Comparison of ENCODE assay signal across 7 mouse cellular contexts in the genomic region with DNA sequence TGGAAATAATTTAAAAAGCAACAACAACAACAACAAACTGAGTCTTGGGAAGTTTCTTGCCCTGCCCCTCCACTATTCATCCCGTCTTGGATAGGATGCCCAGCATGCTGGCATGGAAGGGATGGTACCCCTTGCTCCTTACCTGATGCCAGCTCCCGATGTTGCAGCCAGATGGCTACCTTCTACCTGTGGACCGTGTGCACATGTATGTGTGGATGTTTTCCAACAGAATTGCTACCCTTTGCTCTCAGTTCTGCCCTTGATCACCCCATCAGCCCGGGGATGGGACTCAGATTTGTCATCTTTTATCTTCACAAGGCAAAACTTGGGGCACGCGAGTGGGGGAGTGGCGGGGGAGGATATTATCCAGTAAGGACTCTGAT. TPM values are rescaled to one million over a fixed set of nuclear protein-coding genes. Genes with fewer than 3 reads are reported as not detected.
DNase-seq lines count a peak whose midpoint lies in the region; ATAC-seq and TF ChIP-seq lines count a peak whose summit lies in the region.

No protein-coding gene starts in this region.

- H3K4me2 ChIP-seq in lung, embryonic 15.5 days, result peak overlapping the region; percentile 95
- H3K4me2 ChIP-seq in forebrain, embryonic 12.5 days, result peak overlapping the region; percentile 93
- peak overlapping the region; percentile 77 for H3K4me2 ChIP-seq in limb, embryonic 11.5 days (ENCODE audit: low read depth, severe bottlenecking)

- no peaks in the 10 kb centered on the region for H3K9me3 ChIP-seq in lung, embryonic 15.5 days
- no peaks in the 10 kb centered on the region for H3K9me3 ChIP-seq in forebrain, embryonic 12.5 days
- no peaks in the 10 kb centered on the region for H3K9me3 ChIP-seq in limb, embryonic 11.5 days (ENCODE audit: control insufficient read depth, low read length)

- H3K36me3 ChIP-seq in lung, embryonic 15.5 days, result no peaks in the 10 kb centered on the region
- H3K36me3 ChIP-seq in forebrain, embryonic 12.5 days (replicated peaks), result no peaks in the 10 kb centered on the region
- H3K36me3 ChIP-seq in limb, embryonic 11.5 days (ENCODE audit: control insufficient read depth, insufficient read depth, low read length), result no peaks in the 10 kb centered on the region
- no peaks in the 10 kb centered on the region for H3K36me3 ChIP-seq in small intestine, adult 2 months (ENCODE audit: control insufficient read depth, insufficient read depth, low read length)

- peaks cover 93% of the 10 kb centered on the region for H3K4me1 ChIP-seq in lung, embryonic 15.5 days
- H3K4me1 ChIP-seq in forebrain, embryonic 12.5 days, result peaks cover 76% of the 10 kb centered on the region
- peaks cover 67% of the 10 kb centered on the region for H3K4me1 ChIP-seq in limb, embryonic 11.5 days (ENCODE audit: control insufficient read depth, insufficient read depth, low read length)
- peaks cover 60% of the 10 kb centered on the region for H3K4me1 ChIP-seq in small intestine, adult 2 months (ENCODE audit: control insufficient read depth, insufficient read depth, insufficient read length, low read length)

- H3K27ac ChIP-seq in lung, embryonic 15.5 days, result peak overlapping the region; percentile 94; the same call in 1 of the 2 replicates
- H3K27ac ChIP-seq in forebrain, embryonic 12.5 days, result no peak overlapping the region
- no peak overlapping the region for H3K27ac ChIP-seq in limb, embryonic 11.5 days (replicated peaks; ENCODE audit: low read depth, low read length)
- 0 out of 2 replicates have a peak overlapping the region, but pooled peaks have one; percentile 76 for H3K27ac ChIP-seq in small intestine, adult 2 months (ENCODE audit: insufficient read depth, low read depth, low read length)

- ATAC-seq in lung, embryonic 15.5 days (ENCODE audit: borderline replicate concordance, extremely low read depth, low FRiP score, low TSS enrichment), result no peak
- ATAC-seq in forebrain, embryonic 12.5 days (ENCODE audit: low FRiP score), result no peak
- ATAC-seq in limb, embryonic 11.5 days (ENCODE audit: insufficient number of reproducible peaks, low FRiP score, low TSS enrichment, low read depth), result no peak

- DNase-seq in lung, postnatal 36 days, result no peak
- no peak for DNase-seq in limb, embryonic 11.5 days (ENCODE audit: low spot score)
- no peak for DNase-seq in left cerebral cortex, adult 9 months (ENCODE audit: low spot score in 2 of 2)
- no peak for DNase-seq in ovary, postnatal 14 days (ENCODE audit: low spot score)

- 28% methylated on average over 7 of the region's 7 CpGs for WGBS in lung, embryonic 15.5 days
- 49% methylated on average over 7 of the region's 7 CpGs for WGBS in forebrain, embryonic 12.5 days
- 36% methylated on average over 7 of the region's 7 CpGs for WGBS in limb, embryonic 11.5 days
- 43% methylated on average over 7 of the region's 7 CpGs for WGBS in small intestine, adult 2 months

- peak overlapping the region; percentile 81 for H3K4me3 ChIP-seq in lung, embryonic 15.5 days
- peak overlapping the region; percentile 58 for H3K4me3 ChIP-seq in forebrain, embryonic 12.5 days (replicated peaks)
- H3K4me3 ChIP-seq in limb, embryonic 11.5 days (ENCODE audit: low read depth, low read length), result peak overlapping the region; percentile 68
- peak overlapping the region; percentile 95 for H3K4me3 ChIP-seq in small intestine, adult 2 months (ENCODE audit: low read depth, low read length)

- no peaks in the 10 kb centered on the region for H3K27me3 ChIP-seq in lung, embryonic 15.5 days
- peaks cover 36% of the 10 kb centered on the region for H3K27me3 ChIP-seq in forebrain, embryonic 12.5 days
- no peaks in the 10 kb centered on the region for H3K27me3 ChIP-seq in limb, embryonic 11.5 days (ENCODE audit: control insufficient read depth, insufficient read depth, low read length)
- H3K27me3 ChIP-seq in small intestine, adult 2 months (ENCODE audit: control insufficient read depth, insufficient read depth, low read length), result no peaks in the 10 kb centered on the region

- TF ChIP-seq POLR2A in small intestine, adult 2 months (IDR thresholded peaks at IDR 0.05; ENCODE audit: low read depth, low read length), result no peak

- peak overlapping the region; percentile 87; the same call in 1 of the 2 replicates for H3K9ac ChIP-seq in lung, embryonic 15.5 days
- H3K9ac ChIP-seq in forebrain, embryonic 12.5 days, result peak overlapping the region; percentile 62; the same call in 1 of the 2 replicates
- peak overlapping the region; percentile 89; the same call in 1 of the 2 replicates for H3K9ac ChIP-seq in limb, embryonic 11.5 days (ENCODE audit: low read length)

- no peak for TF ChIP-seq CTCF in small intestine, adult 2 months (IDR thresholded peaks at IDR 0.05; ENCODE audit: extremely low read depth, insufficient read length, insufficient replicate concordance, low read depth, low read length)

RNA-seq across cellular contexts. Expression of a gene that starts 11.1 kb away (rescaled TPM):
- polyA plus RNA-seq in lung, embryonic 15.5 days (2015; fragmentation: Nextera tagmentation; extraction: Ambion mirVana), result 36.5 and 38.4 TPM in 2 replicates
- polyA plus RNA-seq in forebrain, embryonic 12.5 days (2016; fragmentation: Nextera tagmentation; extraction: Ambion mirVana), result 14.0 and 16.4 TPM in 2 replicates
- polyA plus RNA-seq in limb, embryonic 11.5 days (2014; fragmentation: Nextera tagmentation; extraction: Ambion mirVana), result 46.7 and 48.7 TPM in 2 replicates
- 25.3 and 56.3 TPM in 2 replicates for polyA plus RNA-seq in small intestine, adult 2 months (2012; rRNA removed)

RNA-seq across cellular contexts. Expression of a gene that starts 31.1 kb away (rescaled TPM):
- polyA plus RNA-seq in lung, embryonic 15.5 days (2015; fragmentation: Nextera tagmentation; extraction: Ambion mirVana), result 41.3 and 42.5 TPM in 2 replicates
- 38.0 and 43.1 TPM in 2 replicates for polyA plus RNA-seq in forebrain, embryonic 12.5 days (2016; fragmentation: Nextera tagmentation; extraction: Ambion mirVana)
- 58.7 and 63.4 TPM in 2 replicates for polyA plus RNA-seq in limb, embryonic 11.5 days (2014; fragmentation: Nextera tagmentation; extraction: Ambion mirVana)
- 0.37 and 0.65 TPM in 2 replicates for polyA plus RNA-seq in small intestine, adult 2 months (2012; rRNA removed)

RNA-seq across cellular contexts. Expression of a gene that starts 44.1 kb away (rescaled TPM):
- polyA plus RNA-seq in lung, embryonic 15.5 days (2015; fragmentation: Nextera tagmentation; extraction: Ambion mirVana), result 0.20 and 0.61 TPM in 2 replicates
- polyA plus RNA-seq in forebrain, embryonic 12.5 days (2016; fragmentation: Nextera tagmentation; extraction: Ambion mirVana), result 0.24 and 0.47 TPM in 2 replicates
- 0.40 TPM in 1 of 2 replicates, not detected in the other for polyA plus RNA-seq in limb, embryonic 11.5 days (2014; fragmentation: Nextera tagmentation; extraction: Ambion mirVana)
- polyA plus RNA-seq in small intestine, adult 2 months (2012; rRNA removed), result 3.6 and 5.8 TPM in 2 replicates

Comparison
In these comparisons a context has a peak if more than half of its experiments do, and no peak if none do; other contexts are left out.
1. H3K27ac ChIP-seq: peak in lung, embryonic 15.5 days (single experiment) and small intestine, adult 2 months (single experiment); none in forebrain, embryonic 12.5 days (single experiment) and limb, embryonic 11.5 days (single experiment).
2. RNA of a gene that starts 31.1 kb away (polyA plus RNA-seq): 58.7 to 63.4 TPM in limb, embryonic 11.5 days, 41.3 to 42.5 TPM in lung, embryonic 15.5 days and 38.0 to 43.1 TPM in forebrain, embryonic 12.5 days; 0.37 to 0.65 TPM in small intestine, adult 2 months; every median in the first group is over 10 times any median in the second.
3. Peak in every context shown above with its lines, with median percentiles within 50 percentile points of each other: H3K4me2 ChIP-seq, H3K4me3 ChIP-seq and H3K9ac ChIP-seq.